Mouse (Mus musculus): ENCODE measurements at regions not wholly inside any gene's neighbourhood (a gene's known extent, or its start where the extent isn't known, plus 50 kb on each side); places are given as distances from the start of the nearest gene placed in this dataset.

DNA sequence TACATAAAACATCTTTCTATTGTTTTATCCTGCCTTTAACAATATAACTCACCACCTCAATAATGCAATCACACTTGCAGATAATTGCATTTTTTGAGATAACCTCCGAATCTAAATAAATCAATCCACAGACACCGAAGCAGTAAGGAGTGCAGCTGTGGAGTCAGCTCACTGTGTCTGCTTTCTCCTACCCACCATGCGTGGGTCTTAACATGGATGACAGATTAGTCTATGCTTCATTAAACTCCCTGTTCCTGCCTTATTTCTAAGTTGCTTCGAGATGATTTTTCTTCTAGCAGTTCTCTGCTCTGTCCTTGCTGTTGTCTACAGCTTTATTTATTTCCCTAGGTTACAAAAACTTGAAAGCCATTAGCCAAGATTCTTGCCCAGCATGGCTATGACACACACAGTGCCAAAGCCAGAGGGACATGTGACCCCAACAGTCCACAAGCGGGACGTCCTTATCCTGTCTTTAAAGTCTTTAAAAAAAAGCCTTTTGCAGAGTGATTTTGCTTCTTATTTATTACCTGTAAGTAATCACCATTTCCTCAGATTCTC is 337.9 kb downstream of the Pax1 start:
- Histone ChIP-seq H3K4me3 (replicated peaks; ENCODE audit: low read length) (no peak overlapping the region), H3K9me3 (ENCODE audit: control insufficient read depth, low read length) (no peaks in the 10 kb centered on the region), H3K4me2 (replicated peaks) (no peak overlapping the region), H3K4me1 (replicated peaks; ENCODE audit: control insufficient read depth, insufficient read depth, low read length) (no peaks in the 10 kb centered on the region), H3K36me3 (replicated peaks; ENCODE audit: control insufficient read depth, insufficient read depth) (no peaks in the 10 kb centered on the region), H3K9ac (no peak overlapping the region), H3K27ac (no peak overlapping the region), H3K27me3 (ENCODE audit: control insufficient read depth, insufficient read depth, low read length) (no peaks in the 10 kb centered on the region)
- DNase-seq (ENCODE audit: low spot score) (no peak), ATAC-seq (ENCODE audit: low FRiP score) (no peak)
- 60% methylated on average over 6 of the region's 6 CpGs for WGBS

DNA sequence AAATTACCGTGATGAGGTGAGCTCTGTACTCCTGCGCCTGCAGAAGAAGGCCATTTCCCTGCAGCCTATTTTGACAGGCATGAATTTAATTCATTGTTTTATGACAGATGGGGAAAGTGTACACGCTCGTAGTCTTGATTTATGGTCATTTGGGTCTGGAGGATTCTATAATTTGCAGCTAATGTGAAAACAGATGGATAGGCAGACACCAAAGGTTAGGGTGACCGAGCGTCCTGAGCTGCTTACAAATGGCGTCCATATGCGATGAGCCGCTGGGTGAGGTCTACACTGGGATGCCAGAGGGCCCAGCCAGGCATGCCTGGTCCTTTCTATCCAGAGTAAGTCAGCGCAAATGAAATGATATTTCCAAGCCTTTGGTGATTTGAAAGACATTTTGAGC is 330.2 kb downstream of the Pax1 start:
- WGBS, result 68% methylated on average over 10 of the region's 10 CpGs
- ATAC-seq (ENCODE audit: low FRiP score), result no peak
- no peak overlapping the region for H3K27ac ChIP-seq
- DNase-seq (ENCODE audit: low spot score), result no peak
- H3K9me3 ChIP-seq (ENCODE audit: control insufficient read depth, low read length), result no peaks in the 10 kb centered on the region
- no peaks in the 10 kb centered on the region for H3K27me3 ChIP-seq (ENCODE audit: control insufficient read depth, insufficient read depth, low read length)
- H3K4me1 ChIP-seq (replicated peaks; ENCODE audit: control insufficient read depth, insufficient read depth, low read length), result no peaks in the 10 kb centered on the region
- H3K4me3 ChIP-seq (replicated peaks; ENCODE audit: low read length), result no peak overlapping the region
- H3K4me2 ChIP-seq (replicated peaks), result no peak overlapping the region
- no peaks in the 10 kb centered on the region for H3K36me3 ChIP-seq (replicated peaks; ENCODE audit: control insufficient read depth, insufficient read depth)
- H3K9ac ChIP-seq, result no peak overlapping the region

DNA sequence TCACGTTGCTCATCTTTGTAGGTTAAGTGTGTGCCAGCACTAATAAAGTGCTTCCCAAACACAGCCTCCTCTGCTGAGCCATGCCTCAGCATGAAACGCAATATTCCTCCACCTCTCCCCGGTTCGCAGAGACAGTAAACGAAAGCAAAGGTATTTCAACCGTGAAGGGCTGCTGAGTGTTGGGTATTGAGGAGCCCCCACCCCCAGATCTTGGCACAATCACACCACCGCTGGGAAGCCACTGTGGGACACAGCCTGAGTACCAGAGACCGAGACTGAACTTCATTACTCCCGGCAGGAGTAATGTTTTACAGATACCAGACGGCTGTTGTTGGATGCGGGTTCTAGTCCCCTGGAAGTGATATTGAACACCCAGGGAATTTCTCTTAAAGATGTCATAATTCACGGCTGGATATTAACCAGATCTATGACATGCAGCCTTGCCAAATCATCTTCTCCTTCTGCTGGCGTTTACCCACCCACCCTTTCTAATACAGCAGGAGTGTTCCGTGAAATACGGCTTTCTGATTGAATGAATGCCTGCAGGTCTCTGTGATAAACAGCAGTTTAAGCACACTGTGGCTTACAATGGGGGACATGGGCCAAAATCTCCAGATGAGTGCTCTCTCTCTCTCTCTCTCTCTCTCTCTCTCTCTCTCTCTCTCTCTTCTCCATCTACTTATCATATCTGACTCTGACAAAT is 328.9 kb downstream of the Pax1 start:
- ATAC-seq (ENCODE audit: low FRiP score), result no peak
- 64% methylated on average over 15 of the region's 15 CpGs for WGBS
- no peak overlapping the region for H3K4me3 ChIP-seq (replicated peaks; ENCODE audit: low read length)
- H3K4me2 ChIP-seq (replicated peaks), result no peak overlapping the region
- H3K9ac ChIP-seq, result no peak overlapping the region
- no peaks in the 10 kb centered on the region for H3K9me3 ChIP-seq (ENCODE audit: control insufficient read depth, low read length)
- H3K27me3 ChIP-seq (ENCODE audit: control insufficient read depth, insufficient read depth, low read length), result no peaks in the 10 kb centered on the region
- no peaks in the 10 kb centered on the region for H3K4me1 ChIP-seq (replicated peaks; ENCODE audit: control insufficient read depth, insufficient read depth, low read length)
- no peak for DNase-seq (ENCODE audit: low spot score)
- no peaks in the 10 kb centered on the region for H3K36me3 ChIP-seq (replicated peaks; ENCODE audit: control insufficient read depth, insufficient read depth)
- H3K27ac ChIP-seq, result no peak overlapping the region

DNA sequence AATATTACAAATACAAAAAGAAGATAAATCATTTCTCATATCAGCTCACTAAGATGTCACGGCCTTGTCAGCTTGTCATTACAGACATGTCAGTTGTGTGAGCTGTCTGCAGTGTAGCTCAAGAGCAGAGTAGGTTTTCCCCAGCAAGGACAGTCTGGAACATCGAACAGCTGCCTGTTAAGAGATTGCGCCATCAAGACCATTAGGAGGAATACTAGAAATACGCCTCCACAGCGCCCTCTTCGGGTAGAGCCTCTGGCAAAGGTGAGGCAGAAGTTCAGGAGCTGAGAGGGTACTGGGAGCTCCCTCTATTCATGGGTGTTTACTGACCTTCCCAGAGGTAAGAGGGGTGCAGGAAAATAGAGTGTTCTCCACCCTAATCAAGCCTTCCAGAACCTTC is 327.0 kb downstream of the Pax1 start:
- Histone ChIP-seq H3K4me1 (replicated peaks; ENCODE audit: control insufficient read depth, insufficient read depth, low read length) (no peaks in the 10 kb centered on the region), H3K9ac (no peak overlapping the region), H3K4me2 (replicated peaks) (no peak overlapping the region), H3K9me3 (ENCODE audit: control insufficient read depth, low read length) (no peaks in the 10 kb centered on the region), H3K4me3 (replicated peaks; ENCODE audit: low read length) (no peak overlapping the region), H3K36me3 (replicated peaks; ENCODE audit: control insufficient read depth, insufficient read depth) (no peaks in the 10 kb centered on the region), H3K27ac (no peak overlapping the region), H3K27me3 (ENCODE audit: control insufficient read depth, insufficient read depth, low read length) (no peaks in the 10 kb centered on the region)
- 21% methylated on average over 6 of the region's 6 CpGs for WGBS
- DNase-seq (ENCODE audit: low spot score) (peak; percentile 55), ATAC-seq (ENCODE audit: low FRiP score) (no peak)

DNA sequence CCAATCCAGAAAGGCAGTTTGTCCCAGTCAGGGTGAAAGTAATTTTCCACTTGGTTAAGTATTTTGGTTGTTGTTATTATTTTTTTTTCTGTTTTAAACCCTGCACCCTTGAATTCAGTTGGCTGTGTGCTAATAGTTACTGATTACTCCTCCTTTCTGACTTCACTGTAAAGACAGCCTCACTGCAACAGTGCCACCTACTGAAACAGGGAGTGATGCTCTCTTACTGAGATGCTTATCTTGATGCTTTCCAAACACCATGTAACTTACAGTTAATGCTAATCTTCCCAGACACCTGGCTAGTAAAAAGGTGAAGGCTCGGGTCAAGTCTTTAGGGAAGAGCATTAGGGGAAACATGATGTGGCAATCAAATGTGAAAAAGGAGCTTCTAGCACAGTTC is 294.9 kb downstream of the Pax1 start:
- Histone ChIP-seq H3K9ac (no peak overlapping the region), H3K9me3 (ENCODE audit: control insufficient read depth, low read length) (no peaks in the 10 kb centered on the region), H3K27me3 (ENCODE audit: control insufficient read depth, insufficient read depth, low read length) (no peaks in the 10 kb centered on the region), H3K27ac (no peak overlapping the region), H3K4me2 (replicated peaks) (no peak overlapping the region), H3K4me1 (replicated peaks; ENCODE audit: control insufficient read depth, insufficient read depth, low read length) (no peaks in the 10 kb centered on the region), H3K36me3 (replicated peaks; ENCODE audit: control insufficient read depth, insufficient read depth) (no peaks in the 10 kb centered on the region), H3K4me3 (replicated peaks; ENCODE audit: low read length) (no peak overlapping the region)
- ATAC-seq (ENCODE audit: low FRiP score) (no peak), DNase-seq (ENCODE audit: low spot score) (peak; percentile 61)
- WGBS, result 36% methylated on average over 1 of the region's 1 CpGs

DNA sequence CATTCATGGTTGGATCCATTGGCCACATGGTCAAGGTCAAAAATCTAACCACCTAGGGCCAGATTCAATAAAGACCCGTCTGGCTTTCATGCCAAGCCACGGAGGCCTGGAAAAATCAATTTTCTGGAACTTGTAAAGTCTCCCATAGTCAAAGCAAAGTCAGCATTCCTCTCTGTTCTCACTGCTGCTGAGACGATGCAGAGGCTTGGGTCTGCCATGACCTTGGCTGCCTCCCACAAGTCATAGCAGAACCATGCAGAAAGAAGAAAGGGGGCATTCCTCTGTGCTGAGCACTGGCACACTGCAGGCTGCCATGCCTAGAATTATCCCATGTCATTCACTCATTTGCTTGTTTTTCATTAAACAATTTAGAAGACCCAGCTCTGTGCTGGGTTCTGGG is 288.5 kb downstream of the Pax1 start:
- Histone ChIP-seq H3K27ac (no peak overlapping the region), H3K9me3 (ENCODE audit: control insufficient read depth, low read length) (no peaks in the 10 kb centered on the region), H3K4me3 (replicated peaks; ENCODE audit: low read length) (no peak overlapping the region), H3K4me2 (replicated peaks) (no peak overlapping the region), H3K36me3 (replicated peaks; ENCODE audit: control insufficient read depth, insufficient read depth) (no peaks in the 10 kb centered on the region), H3K9ac (no peak overlapping the region), H3K27me3 (ENCODE audit: control insufficient read depth, insufficient read depth, low read length) (no peaks in the 10 kb centered on the region), H3K4me1 (replicated peaks; ENCODE audit: control insufficient read depth, insufficient read depth, low read length) (no peaks in the 10 kb centered on the region)
- 45% methylated on average over 3 of the region's 3 CpGs for WGBS
- ATAC-seq (ENCODE audit: low FRiP score), result no peak; the same call in 1 of the 2 replicates
- no peak for DNase-seq (ENCODE audit: low spot score)

DNA sequence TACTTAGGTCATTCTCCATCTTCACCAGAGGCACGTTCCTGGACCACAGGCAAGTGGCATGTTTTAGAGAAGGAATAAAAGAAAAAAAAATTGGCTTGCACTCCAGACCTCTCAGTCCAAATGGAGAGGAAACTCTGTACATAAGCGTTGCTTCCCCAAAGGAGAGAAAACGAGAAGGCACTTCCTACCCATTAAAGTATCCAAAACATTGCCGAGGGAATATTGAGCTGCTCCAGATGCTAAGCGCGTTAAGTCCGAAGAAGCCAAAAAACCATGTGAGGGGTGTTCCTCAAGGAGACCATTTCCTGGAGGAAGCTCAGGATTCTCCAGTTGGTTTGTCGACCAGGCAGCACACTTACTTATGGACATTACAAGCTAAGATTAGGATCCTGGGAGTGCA is 286.2 kb downstream of the Pax1 start:
- no peak overlapping the region for H3K4me3 ChIP-seq (replicated peaks; ENCODE audit: low read length)
- H3K9ac ChIP-seq, result no peak overlapping the region
- no peaks in the 10 kb centered on the region for H3K27me3 ChIP-seq (ENCODE audit: control insufficient read depth, insufficient read depth, low read length)
- no peak overlapping the region for H3K27ac ChIP-seq
- DNase-seq (ENCODE audit: low spot score), result no peak
- no peaks in the 10 kb centered on the region for H3K9me3 ChIP-seq (ENCODE audit: control insufficient read depth, low read length)
- 85% methylated on average over 8 of the region's 8 CpGs for WGBS
- no peak for ATAC-seq (ENCODE audit: low FRiP score)
- H3K36me3 ChIP-seq (replicated peaks; ENCODE audit: control insufficient read depth, insufficient read depth), result no peaks in the 10 kb centered on the region
- no peaks in the 10 kb centered on the region for H3K4me1 ChIP-seq (replicated peaks; ENCODE audit: control insufficient read depth, insufficient read depth, low read length)
- no peak overlapping the region for H3K4me2 ChIP-seq (replicated peaks)

DNA sequence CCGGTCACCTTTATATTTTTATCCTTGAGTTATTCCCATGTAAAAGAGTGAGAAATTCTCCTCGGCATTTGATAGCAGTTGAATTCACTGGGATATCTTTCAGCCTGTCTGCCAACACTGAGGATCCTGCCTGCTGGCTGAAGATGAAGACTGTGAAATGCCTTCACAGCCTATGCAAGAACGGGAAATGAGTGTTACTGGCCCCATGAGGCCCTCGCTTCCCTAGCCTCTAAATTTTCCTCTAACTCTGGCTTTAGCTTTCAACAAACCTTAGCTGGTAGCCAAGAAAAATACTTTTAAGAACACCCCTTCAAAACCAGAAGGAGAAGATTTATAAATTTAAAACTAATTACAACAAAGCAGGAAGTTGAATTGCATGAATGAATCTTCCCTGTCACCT is 285.8 kb downstream of the Pax1 start:
- H3K27ac ChIP-seq, result no peak overlapping the region
- H3K9ac ChIP-seq, result no peak overlapping the region
- 89% methylated on average over 4 of the region's 4 CpGs for WGBS
- H3K4me2 ChIP-seq (replicated peaks), result no peak overlapping the region
- no peak overlapping the region for H3K4me3 ChIP-seq (replicated peaks; ENCODE audit: low read length)
- H3K9me3 ChIP-seq (ENCODE audit: control insufficient read depth, low read length), result no peaks in the 10 kb centered on the region
- no peaks in the 10 kb centered on the region for H3K4me1 ChIP-seq (replicated peaks; ENCODE audit: control insufficient read depth, insufficient read depth, low read length)
- no peaks in the 10 kb centered on the region for H3K27me3 ChIP-seq (ENCODE audit: control insufficient read depth, insufficient read depth, low read length)
- H3K36me3 ChIP-seq (replicated peaks; ENCODE audit: control insufficient read depth, insufficient read depth), result no peaks in the 10 kb centered on the region
- DNase-seq (ENCODE audit: low spot score), result no peak
- no peak for ATAC-seq (ENCODE audit: low FRiP score)

DNA sequence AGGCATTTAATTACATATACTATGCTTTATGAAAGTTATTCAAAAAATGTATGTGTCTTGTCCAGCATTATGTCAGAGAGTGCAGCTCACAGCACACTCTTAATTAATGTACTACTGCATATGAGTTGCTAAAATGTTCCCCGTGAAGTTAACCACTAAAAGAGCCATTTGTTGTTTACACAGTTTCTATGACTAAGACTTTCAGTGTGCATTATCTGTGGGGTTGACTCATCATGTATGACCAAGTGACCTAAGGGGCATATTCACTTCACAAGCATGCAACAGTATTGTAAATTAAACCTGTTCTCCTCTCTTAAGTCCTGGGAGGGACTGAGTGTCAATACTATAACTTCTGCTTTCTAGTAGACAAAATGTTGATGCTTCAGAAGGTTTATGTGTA is 276.2 kb downstream of the Pax1 start:
- Histone ChIP-seq H3K4me2 (replicated peaks) (no peak overlapping the region), H3K9me3 (ENCODE audit: control insufficient read depth, low read length) (no peaks in the 10 kb centered on the region), H3K27ac (no peak overlapping the region), H3K9ac (no peak overlapping the region), H3K4me3 (replicated peaks; ENCODE audit: low read length) (no peak overlapping the region), H3K36me3 (replicated peaks; ENCODE audit: control insufficient read depth, insufficient read depth) (no peaks in the 10 kb centered on the region), H3K27me3 (ENCODE audit: control insufficient read depth, insufficient read depth, low read length) (no peaks in the 10 kb centered on the region), H3K4me1 (replicated peaks; ENCODE audit: control insufficient read depth, insufficient read depth, low read length) (no peaks in the 10 kb centered on the region)
- WGBS, result 76% methylated on average over 1 of the region's 1 CpGs
- DNase-seq (ENCODE audit: low spot score) (no peak), ATAC-seq (ENCODE audit: low FRiP score) (no peak)

DNA sequence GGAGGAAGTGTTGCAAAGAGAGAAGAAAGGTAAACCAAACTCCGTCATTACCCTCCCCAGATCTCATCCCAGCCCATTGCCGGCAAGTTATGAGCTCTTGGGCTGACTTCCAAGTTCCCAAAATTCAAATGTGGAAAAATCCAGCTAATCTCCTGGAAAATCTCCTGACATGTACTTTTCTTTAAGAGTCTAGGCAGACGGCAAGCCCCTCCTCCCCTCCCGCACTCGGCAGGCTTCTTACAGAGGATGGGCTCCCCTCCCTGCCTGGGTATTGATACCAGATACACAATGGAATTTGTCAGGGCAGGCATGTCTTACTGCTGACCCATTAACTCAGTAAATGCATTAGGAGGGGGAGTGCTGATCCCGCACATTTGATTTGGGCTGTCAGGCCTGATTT is 271.0 kb downstream of the Pax1 start:
- H3K27me3 ChIP-seq (ENCODE audit: control insufficient read depth, insufficient read depth, low read length), result no peaks in the 10 kb centered on the region
- H3K9ac ChIP-seq, result no peak overlapping the region
- no peaks in the 10 kb centered on the region for H3K36me3 ChIP-seq (replicated peaks; ENCODE audit: control insufficient read depth, insufficient read depth)
- no peaks in the 10 kb centered on the region for H3K4me1 ChIP-seq (replicated peaks; ENCODE audit: control insufficient read depth, insufficient read depth, low read length)
- ATAC-seq (ENCODE audit: low FRiP score), result peak; percentile 51; the same call in 1 of the 2 replicates
- DNase-seq (ENCODE audit: low spot score), result no peak
- WGBS, result 34% methylated on average over 6 of the region's 6 CpGs
- H3K27ac ChIP-seq, result no peak overlapping the region
- H3K4me2 ChIP-seq (replicated peaks), result no peak overlapping the region
- H3K4me3 ChIP-seq (replicated peaks; ENCODE audit: low read length), result no peak overlapping the region
- H3K9me3 ChIP-seq (ENCODE audit: control insufficient read depth, low read length), result no peaks in the 10 kb centered on the region
